Mouse (Mus musculus): ENCODE measurements around the gene Zfp57. TPM values are rescaled to one million over a fixed set of nuclear protein-coding genes. Genes with fewer than 3 reads are reported as not detected.

Gene Zfp57
- polyA plus RNA-seq (2012; rRNA removed), result 352 and 386 TPM in 2 replicates

DNA sequence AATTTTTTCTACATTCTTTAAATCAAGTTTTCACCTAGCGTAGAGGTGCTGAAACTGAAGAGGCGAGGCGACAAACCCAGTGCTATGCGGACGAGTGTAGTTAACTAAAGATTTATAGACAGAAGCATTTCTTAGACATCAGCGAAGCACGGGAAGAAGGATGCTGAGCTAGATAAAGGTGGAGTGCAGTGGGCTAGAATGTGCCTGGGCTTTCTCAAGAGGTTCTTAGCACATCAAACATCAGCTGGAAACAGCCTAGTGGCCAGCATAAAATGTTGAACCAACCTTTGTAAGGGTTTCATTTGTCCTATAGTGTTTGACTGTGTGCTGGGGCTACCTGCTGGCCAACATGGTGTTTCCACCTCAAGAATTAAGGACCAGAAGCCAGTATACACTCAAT is at the start of gene Zfp57:
Gene Zfp57 (plus strand): TSS at position 301 of the 400 bp plus-strand sequence.
- no peak for DNase-seq (ENCODE audit: low read depth)
- no peak for TF ChIP-seq CTCF (IDR thresholded peaks at IDR 0.05; ENCODE audit: borderline replicate concordance, extremely low read depth, insufficient read depth, insufficient read length)

GRCm38 (mm10) chr17:36952631-36953030 is 48.3 kb upstream of the Zfp57 start:
- no peak for DNase-seq (ENCODE audit: low read depth)
- TF ChIP-seq CTCF (IDR thresholded peaks at IDR 0.05; ENCODE audit: borderline replicate concordance, extremely low read depth, insufficient read depth, insufficient read length) (no peak), POLR2A (IDR thresholded peaks at IDR 0.05; ENCODE audit: borderline replicate concordance, extremely low read depth, insufficient read depth, insufficient read length, poor library complexity, severe bottlenecking) (no peak)

DNA sequence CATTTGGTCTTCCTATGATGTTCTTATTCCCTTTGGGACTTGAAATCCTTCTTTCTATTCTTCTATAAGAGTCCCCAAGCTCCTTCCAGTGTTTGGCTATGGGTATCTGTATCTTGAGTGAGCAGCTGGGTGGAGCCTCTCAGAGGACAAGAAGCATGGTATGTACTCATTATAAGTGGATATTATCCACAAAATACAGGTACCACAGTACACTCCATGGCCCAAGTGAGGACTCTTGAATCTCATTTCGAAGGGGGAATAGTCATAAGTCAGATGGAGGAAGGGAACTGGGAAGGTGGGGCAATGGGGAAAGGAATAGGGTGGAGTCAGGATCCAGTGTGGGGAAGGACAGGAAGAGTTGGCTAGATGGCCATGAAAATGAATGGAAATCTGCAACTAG is 47.9 kb upstream of the Zfp57 start:
- TF ChIP-seq CTCF (IDR thresholded peaks at IDR 0.05; ENCODE audit: borderline replicate concordance, extremely low read depth, insufficient read depth, insufficient read length) (no peak), POLR2A (IDR thresholded peaks at IDR 0.05; ENCODE audit: borderline replicate concordance, extremely low read depth, insufficient read depth, insufficient read length, poor library complexity, severe bottlenecking) (no peak)
- no peak for DNase-seq (ENCODE audit: low read depth)

DNA sequence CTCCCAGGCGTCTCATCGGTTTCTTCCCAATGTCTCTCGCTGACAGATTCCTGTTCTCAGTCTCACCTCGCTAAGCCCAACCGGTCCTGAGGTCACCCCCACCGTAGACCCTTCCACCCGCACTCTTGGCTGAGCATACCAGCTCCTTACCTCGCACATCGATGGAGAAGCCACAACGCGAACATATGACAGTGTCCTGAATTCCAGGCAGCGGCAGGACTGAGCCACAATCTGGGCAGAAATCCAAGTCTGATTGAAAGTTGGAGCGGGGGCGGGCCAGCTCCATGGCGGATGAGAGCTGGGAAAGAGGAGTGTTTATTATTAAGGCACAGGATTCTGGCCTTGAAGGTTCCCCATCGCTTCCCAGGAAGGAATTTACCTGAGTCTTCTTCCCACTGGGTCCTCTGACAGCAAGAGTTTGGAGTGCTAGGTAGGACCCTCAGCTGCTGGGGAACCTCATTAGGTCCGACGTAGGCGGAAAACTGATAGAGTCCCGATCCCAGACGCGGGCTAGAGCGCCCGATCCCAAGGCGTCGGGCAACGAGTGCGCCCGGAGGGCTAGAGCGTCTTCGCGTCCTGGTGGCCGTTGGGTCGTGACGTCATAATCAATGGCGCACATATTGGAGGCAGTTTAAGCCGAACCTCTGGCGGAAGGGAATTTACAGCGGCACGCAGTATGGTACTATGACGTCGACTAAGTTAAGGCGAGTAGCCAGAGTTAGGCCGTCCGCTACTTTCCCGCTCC is 42.8 kb upstream of the Zfp57 start, which contains the start of the genes Znrd1 and Znrd1as:
Gene Znrd1 (minus strand): TSS at position 561 of the 745 bp plus-strand sequence.
Gene Znrd1as (plus strand): TSS at position 594 of the 745 bp plus-strand sequence.
- peak; percentile 24; the same call in 1 of the 2 replicates for TF ChIP-seq POLR2A (IDR thresholded peaks at IDR 0.05; ENCODE audit: borderline replicate concordance, extremely low read depth, insufficient read depth, insufficient read length, poor library complexity, severe bottlenecking)
- no peak for TF ChIP-seq CTCF (IDR thresholded peaks at IDR 0.05; ENCODE audit: borderline replicate concordance, extremely low read depth, insufficient read depth, insufficient read length)

DNA sequence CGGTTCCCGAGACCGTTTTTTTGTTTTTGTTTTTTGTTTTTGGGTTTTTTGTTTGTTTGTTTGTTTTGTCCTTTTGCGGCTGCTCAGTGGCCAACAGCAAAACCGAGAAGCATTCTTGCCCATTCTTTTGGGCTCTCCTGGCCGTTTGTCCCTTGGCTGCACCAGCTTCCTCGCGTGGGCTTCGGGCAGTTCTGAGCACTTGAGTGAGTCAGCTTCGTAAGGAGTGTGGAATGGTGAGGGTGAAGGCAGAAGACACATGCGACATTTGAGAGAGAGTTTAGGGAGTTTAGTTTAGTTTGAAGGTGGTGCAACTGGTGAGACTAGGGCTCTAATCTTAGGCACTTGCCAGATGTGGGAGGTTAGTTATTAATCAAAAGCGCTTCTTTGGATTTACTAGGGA is 42.1 kb upstream of the Zfp57 start:
- TF ChIP-seq CTCF (IDR thresholded peaks at IDR 0.05; ENCODE audit: borderline replicate concordance, extremely low read depth, insufficient read depth, insufficient read length) (no peak), POLR2A (IDR thresholded peaks at IDR 0.05; ENCODE audit: borderline replicate concordance, extremely low read depth, insufficient read depth, insufficient read length, poor library complexity, severe bottlenecking) (no peak)
- DNase-seq (ENCODE audit: low read depth), result no peak

More for the DNA sequence above, 42.8 kb upstream of the Zfp57 start, which contains the start of the genes Znrd1 and Znrd1as:
- peak; percentile 100 for DNase-seq (ENCODE audit: low read depth)

GRCm38 (mm10) chr17:36961125-36961524 is 39.8 kb upstream of the Zfp57 start:
- no peak for TF ChIP-seq POLR2A (IDR thresholded peaks at IDR 0.05; ENCODE audit: borderline replicate concordance, extremely low read depth, insufficient read depth, insufficient read length, poor library complexity, severe bottlenecking)
- TF ChIP-seq CTCF (IDR thresholded peaks at IDR 0.05; ENCODE audit: borderline replicate concordance, extremely low read depth, insufficient read depth, insufficient read length), result no peak
- no peak for DNase-seq (ENCODE audit: low read depth)

GRCm38 (mm10) chr17:36966875-36967274 is 34.1 kb upstream of the Zfp57 start:
- no peak for TF ChIP-seq POLR2A (IDR thresholded peaks at IDR 0.05; ENCODE audit: borderline replicate concordance, extremely low read depth, insufficient read depth, insufficient read length, poor library complexity, severe bottlenecking)
- TF ChIP-seq CTCF (IDR thresholded peaks at IDR 0.05; ENCODE audit: borderline replicate concordance, extremely low read depth, insufficient read depth, insufficient read length), result no peak

GRCm38 (mm10) chr17:36970316-36970890 is 30.6 kb upstream of the Zfp57 start:
- no peak for DNase-seq (ENCODE audit: low read depth)

More at GRCm38 (mm10) chr17:36966875-36967274, 34.1 kb upstream of the Zfp57 start:
- DNase-seq (ENCODE audit: low read depth), result no peak

GRCm38 (mm10) chr17:36971172-36971850 is 29.7 kb upstream of the Zfp57 start:
- no peak for TF ChIP-seq CTCF (IDR thresholded peaks at IDR 0.05; ENCODE audit: borderline replicate concordance, extremely low read depth, insufficient read depth, insufficient read length)
- TF ChIP-seq POLR2A (IDR thresholded peaks at IDR 0.05; ENCODE audit: borderline replicate concordance, extremely low read depth, insufficient read depth, insufficient read length, poor library complexity, severe bottlenecking), result no peak
- no peak for DNase-seq (ENCODE audit: low read depth)

More at GRCm38 (mm10) chr17:36970316-36970890, 30.6 kb upstream of the Zfp57 start:
- no peak for TF ChIP-seq CTCF (IDR thresholded peaks at IDR 0.05; ENCODE audit: borderline replicate concordance, extremely low read depth, insufficient read depth, insufficient read length)
- no peak for TF ChIP-seq POLR2A (IDR thresholded peaks at IDR 0.05; ENCODE audit: borderline replicate concordance, extremely low read depth, insufficient read depth, insufficient read length, poor library complexity, severe bottlenecking)

GRCm38 (mm10) chr17:36972791-36973190 is 28.2 kb upstream of the Zfp57 start:
- no peak for DNase-seq (ENCODE audit: low read depth)
- TF ChIP-seq POLR2A (IDR thresholded peaks at IDR 0.05; ENCODE audit: borderline replicate concordance, extremely low read depth, insufficient read depth, insufficient read length, poor library complexity, severe bottlenecking) (no peak), CTCF (IDR thresholded peaks at IDR 0.05; ENCODE audit: borderline replicate concordance, extremely low read depth, insufficient read depth, insufficient read length) (no peak)

DNA sequence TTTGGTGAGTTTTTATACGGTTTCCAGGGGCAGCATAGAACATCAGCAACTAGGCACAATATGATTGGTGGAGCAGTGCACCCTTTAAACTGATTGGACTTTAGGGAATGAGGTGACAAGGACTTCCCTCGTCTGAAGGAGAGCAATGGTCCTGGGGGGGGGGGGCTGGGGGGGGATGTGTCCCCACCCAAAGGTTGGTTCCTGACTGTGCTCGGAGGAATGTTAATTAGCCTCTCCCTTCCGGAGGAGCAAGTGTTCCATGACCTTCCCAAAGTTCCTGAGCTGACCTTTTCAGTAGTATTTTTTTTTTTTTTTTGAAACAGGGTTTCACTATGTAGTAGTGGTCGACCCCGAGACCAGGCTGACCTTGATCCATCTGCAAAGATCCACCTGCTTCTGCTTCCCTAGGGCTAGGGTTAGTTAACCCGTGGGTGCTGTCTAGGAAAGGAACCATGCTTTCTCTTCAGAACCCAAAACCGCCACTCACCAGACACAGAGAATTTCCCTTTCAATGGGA is 27.6 kb upstream of the Zfp57 start:
- TF ChIP-seq CTCF (IDR thresholded peaks at IDR 0.05; ENCODE audit: borderline replicate concordance, extremely low read depth, insufficient read depth, insufficient read length), result no peak
- no peak for TF ChIP-seq POLR2A (IDR thresholded peaks at IDR 0.05; ENCODE audit: borderline replicate concordance, extremely low read depth, insufficient read depth, insufficient read length, poor library complexity, severe bottlenecking)
- DNase-seq (ENCODE audit: low read depth), result no peak
